Mouse (Mus musculus) frontal cortex, adult 2 months (tissue): ENCODE measurements at regions not wholly inside any gene's neighbourhood (a gene's known extent, or its start where the extent isn't known, plus 50 kb on each side); places are given as distances from the start of the nearest gene placed in this dataset.
"Not testable (repeated sequence)": the region's sequence is repeated elsewhere in the genome, so short reads cannot be mapped to it uniquely, and the experiment has no call there.

Experiments used
- DNase-seq, 2 experiments: peaks; one replicate each; pipeline ENCODE4 v3.0.0; 2022; ENCODE audit warnings: low spot score in 1 of 2; ENCODE audit errors: extremely low spot score in 1 of 2

DNA sequence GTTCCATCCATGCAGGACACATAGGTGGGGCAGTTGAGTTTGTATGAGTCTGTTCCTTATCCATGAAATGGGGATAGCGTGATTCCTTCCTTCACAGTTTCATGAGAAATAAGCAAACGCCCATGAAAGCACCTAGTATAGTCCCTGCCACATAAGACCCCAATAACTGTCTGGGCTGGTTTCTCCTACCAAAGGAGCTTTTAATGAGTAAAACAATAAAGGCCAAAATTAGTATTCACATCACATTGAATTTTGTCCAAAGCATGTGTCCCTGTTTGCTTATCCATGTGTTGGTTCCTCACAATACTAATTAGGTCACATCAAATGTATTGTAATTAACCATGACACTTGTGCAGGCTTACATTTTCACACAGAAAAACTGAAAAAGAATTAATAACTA, 221.3 kb downstream of the Prdm13 start:
- no peak for DNase-seq

DNA sequence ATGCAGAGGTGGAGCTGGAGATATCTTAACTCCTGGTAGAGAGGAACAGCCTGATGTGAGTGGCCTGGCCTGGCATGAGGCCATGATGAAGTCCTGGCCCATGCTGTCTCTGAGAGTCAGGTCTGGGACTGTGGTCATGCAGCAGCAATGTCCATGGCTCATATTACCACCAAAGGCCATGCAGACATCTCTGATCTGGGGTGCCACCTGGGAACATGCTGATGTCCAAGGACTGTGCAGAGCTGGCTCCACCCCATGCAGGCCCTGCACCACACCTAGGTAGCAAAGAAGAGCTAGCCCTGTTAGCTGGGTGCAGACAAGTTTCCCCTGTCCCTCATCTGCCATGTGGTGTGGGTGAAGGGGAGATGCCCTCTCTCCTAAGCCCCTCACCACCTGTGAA, 244.5 kb downstream of the Prdm13 start:
- DNase-seq = no peak

DNA sequence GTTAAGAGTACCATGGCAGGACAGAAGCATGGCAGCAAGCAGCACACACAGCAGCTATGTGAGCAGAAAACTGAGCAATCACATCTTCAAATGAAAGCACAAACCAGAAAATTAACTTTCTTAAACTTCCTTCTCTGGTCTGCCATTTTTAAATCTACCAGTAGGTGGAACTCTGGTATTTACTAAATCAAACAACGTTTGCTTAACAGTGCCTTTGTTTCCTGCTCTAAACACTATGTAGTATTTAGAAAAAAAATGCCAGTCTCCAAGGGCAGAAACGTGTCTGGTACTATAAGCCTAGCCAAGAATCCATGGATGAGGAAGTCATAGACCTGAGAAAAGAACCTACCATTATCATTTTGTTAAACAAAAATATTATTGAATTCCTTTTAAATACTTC, 249.1 kb downstream of the Prdm13 start:
- peak in 1 of 2 experiments; percentile 26 for DNase-seq

DNA sequence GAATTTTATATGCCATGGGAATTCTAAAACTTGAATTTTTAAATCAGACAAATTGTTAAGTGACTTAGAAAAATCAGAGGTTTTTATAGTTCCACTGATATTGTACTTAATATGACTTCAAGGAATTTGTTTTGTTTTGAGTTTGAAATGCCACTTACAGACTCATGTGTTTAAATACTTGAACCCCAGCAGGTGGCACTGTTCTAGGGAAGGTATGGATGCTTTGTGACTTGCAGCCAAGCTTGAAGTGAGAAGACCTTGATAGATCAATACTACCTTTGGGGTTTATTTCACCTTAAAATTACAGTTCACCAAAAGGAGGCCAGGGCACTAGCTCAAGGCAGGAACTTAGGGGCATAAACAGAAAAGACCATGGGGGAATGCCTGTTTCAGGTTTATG, 277.9 kb downstream of the Prdm13 start:
- DNase-seq = peak in 1 of 2 experiments; percentile 12

DNA sequence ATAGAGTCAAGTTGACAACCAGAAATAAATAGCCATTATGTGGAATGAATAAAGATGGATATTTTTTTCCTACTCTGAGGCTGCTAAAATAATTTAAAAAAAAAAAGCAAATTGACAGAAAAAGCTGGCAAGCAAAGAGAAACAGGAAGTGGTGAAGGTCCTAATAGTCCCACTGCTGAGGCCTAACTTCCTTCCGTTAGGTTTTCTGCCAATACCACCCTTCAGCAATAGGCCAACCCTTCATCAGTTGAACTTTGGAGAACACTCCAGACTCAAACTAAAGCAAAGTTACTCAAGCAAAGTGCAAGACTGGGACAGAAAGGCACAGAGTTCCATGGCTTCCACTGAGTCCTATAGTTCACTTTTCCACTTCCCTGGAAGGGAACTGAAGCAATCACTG, 316.4 kb downstream of the Prdm13 start:
- no peak for DNase-seq

DNA sequence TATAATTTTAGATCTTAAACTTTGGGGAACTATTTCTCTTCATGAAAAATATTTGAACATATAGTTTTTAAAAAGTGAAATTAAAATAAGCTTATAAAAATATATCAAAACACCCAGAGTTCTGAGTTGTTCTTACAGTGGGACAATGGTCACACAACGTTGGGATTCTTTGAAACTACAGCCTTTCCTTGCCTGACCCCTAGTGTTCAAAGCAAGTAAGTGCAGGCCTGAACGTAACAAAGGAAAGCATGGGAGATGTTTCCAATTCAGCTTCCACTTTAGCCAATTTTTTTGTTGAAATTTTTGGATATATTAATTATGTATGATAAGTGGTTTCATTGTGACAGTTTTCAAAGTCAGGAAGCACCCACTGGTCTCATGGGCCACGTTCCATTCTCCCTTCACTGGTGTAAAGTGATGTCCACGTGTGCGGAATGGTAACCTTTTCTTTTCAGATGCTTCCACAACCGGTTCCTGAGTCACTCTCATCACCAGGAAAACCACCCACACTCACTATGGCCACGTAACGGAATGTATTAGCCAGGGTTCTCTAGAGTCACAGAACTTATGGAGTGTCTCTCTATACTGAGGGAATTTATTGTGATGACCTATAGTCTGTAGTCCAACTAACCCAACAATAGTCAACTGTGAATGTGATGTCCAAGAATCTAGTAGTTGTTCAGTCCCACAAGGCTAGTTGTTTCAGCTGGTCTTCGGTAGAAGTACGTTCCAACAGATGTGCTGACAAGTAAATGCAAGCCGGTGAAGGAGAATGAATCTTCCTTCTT, 317.3 kb downstream of the Prdm13 start:
- peak in 1 of 2 experiments; percentile 70 for DNase-seq

DNA sequence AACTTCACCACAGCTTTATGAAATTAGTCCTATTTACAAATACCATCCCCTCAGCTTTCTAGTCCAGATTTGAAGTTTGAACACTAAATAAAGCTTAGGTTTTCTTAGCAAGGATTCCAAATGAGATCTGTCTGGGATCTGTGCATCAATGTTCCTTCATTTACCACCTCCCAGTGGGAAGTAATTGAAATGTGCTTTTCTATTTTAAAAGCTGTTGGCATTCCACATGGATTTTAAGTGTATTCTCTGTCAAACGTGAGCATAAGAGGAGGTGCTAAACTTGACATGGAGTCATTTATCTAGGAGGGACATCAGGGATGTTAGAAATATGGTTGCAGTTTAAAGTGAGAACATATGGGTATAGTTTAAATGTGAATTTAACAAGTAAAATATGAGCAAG, 364.0 kb downstream of the Prdm13 start:
- DNase-seq = peak in 1 of 2 experiments; percentile 31

DNA sequence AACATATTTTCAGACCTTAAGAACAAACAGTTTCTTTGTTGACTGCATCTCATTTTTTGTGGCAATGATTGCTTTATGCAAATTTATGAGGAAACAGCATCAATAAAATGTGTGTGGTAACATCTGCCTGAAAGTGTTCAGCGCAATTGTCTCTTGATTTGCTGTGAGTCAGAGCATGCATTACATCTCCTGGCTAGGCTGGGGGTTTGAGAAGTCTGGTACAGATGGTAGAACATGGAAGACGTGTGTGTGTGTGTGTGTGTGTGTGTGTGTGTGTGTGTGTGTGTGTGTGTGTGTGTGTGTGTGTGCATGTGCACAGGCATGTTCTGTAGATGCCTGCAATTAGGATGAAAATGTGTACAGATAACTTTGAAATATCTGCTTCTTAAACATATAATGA, 376.5 kb downstream of the Prdm13 start:
- DNase-seq = not testable (repeated sequence)

DNA sequence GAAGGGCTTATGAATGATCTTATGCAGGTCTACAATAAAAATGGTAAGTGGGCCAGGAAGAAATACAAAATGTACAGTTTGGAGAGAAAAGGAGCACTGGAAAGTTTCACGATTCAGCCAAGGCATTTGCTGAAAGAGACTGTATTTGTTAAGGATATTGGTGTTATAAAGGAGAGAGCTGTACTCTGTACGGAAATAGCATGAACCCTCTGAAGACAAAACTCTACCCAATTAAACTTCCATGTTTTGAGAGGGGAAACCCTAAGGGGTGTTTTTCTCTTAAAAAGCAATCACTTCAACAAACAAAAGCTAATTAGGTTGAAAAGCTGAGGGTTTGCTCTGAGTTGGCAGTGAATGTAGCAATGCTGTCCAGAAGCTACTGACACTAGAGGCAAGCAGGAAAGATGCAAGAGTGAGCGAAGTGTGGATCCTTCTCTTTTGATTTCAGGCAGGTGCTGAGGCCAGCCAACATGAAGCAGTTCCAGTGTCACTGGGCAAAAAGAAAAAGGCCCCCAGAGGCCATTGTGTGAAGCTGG, 378.2 kb downstream of the Prdm13 start:
- no peak for DNase-seq

DNA sequence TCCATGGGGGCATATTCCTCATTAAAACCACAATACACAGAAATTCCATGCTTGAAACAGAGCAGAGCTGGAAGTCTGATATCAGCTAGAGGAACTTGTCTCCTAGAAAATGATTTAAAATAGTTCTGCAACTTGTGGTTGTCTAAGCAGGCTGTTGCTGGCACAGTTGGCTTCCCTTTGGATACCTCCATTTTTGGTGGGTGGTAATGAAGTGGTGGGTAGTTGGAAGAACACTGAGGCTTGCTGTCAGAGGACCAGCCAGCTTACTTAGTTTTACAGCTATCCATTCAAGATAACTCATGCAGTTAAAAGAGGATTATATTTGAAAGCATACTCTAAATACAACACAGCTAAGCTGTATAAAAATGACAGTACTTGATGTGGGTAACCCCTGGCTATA, 385.6 kb downstream of the Prdm13 start:
- peak; percentile 18 to 37 for DNase-seq

DNA sequence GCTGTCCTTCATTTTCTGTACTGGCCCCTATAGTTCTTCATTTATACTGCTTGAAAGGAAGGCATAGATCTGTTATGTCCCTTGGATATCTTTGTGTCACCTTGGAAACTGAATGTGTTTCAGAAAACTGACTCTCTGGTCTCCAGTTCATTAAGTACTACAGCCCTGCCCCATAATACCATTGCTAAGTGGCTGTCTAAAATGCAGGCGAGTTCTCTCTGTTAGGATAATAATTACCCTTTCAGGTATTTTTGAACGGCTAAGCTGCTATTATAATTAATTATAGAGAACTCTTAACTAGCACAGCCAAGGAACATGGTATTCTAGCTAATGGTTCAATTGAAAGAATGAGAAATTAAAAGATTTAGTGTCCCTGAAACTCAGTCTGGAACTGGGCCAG, 418.5 kb downstream of the Prdm13 start:
- DNase-seq = no peak

DNA sequence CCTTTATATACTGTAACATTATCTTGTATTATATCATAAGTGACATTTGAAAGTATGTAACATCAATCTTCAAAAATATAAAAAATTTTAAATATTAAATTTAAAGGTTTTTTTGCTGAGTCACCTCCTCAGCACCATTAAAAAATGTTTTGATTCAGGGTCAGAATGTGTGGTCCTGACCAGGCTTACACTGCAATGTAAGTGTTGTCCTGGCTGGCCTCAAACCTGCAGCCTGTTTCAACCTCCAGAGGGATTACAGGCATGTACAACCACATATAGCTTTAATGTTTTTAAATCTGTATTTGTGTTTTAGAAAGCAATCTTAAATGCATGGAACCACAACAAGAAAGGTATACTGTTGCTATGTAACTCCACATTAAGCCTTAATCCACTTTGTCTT, 418.9 kb downstream of the Prdm13 start:
- DNase-seq = no peak

DNA sequence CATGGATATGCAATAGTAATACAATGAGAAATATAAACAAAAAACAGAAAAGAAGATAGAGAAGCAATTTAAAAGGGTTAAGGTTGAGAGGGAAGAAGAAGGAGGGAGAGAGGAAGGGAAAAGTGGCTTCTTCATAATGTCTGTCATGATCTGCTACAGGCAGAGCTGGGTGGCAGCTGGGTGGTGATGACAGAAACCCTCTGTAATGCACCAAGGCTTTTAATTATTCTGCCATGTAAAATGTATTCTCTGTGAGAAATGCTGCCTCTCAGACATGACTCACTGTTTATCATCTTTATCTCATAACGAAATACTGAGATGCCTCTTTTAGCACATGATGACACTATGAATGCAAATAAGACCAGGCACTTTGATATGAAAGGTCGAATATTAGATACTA, 435.4 kb downstream of the Prdm13 start:
- DNase-seq = peak in 1 of 2 experiments; percentile 5

DNA sequence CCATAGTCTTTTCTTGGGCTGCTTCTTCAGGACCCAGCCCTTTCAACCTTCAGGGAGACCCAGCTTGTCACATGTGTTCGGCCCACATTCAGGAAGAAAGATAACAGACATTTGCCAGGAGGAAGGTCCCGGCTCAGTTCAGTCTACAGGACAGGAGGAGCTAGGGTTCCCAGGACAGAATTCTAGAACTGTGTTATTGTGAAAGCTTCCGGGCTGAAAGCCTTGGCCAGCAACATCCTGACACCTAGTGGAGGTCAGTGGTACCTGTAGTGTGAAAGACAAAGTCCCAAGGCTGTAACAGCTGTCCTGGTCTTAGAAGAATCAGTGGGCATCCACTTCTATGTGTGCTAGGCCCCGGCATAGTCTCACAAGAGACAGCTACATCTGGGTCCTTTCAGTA, 463.1 kb downstream of the Prdm13 start:
- peak in 1 of 2 experiments; percentile 64 for DNase-seq

DNA sequence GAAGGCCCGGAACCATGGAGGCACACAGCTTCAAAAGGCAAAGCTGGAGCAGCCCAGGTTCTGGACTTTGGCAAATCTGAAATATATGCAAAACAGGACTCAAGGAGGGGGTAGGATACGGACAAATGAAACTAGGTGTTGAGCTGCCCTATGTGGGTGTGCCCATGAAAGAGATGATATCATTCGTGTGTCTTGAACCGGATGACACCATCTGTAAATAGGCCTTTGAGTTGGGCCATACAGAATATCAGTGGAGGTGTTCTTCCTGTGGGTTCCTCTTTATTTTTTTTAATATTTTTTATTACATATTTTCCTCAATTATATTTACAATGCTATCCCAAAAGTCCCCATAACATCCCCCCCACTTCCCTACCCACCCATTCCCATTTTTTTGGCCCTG, 478.1 kb downstream of the Prdm13 start:
- DNase-seq = no peak

DNA sequence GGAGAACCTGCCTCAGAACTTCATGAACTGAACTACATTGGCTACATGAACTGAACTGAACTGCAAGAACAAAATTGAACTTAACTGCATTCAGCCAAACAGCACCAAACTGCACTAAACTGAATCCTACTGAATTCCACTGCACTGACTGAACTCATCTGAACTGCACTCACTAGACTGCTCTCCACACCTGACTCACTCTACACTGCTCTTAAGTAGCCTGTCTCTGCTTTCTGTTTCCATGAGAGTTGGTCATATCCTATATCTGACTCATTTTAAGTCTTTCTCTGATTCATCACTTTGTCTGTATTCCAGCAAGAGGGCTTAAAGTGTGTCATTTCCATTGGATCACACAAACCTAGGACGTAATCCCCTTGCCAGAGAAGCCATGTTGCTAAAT, 490.1 kb downstream of the Prdm13 start:
- no peak for DNase-seq

DNA sequence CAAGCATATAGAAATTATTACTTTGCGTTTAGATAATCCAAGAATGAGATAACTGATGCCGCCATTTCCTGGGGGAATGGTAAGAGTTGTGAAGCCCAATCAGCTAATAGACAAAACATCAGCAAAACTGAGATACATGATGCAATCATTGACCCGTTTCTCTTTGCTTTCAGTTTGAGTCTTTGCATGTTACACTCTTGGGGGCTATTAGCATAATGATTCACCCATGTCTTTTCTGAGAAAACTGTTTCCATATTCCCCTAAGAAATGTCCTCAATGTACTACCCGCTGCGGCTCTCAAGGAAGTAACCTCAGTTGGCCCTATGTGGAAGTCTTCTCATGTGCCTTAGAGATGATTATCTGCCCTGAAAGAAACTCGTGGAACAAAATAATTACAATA, 512.0 kb downstream of the Prdm13 start:
- DNase-seq = no peak

DNA sequence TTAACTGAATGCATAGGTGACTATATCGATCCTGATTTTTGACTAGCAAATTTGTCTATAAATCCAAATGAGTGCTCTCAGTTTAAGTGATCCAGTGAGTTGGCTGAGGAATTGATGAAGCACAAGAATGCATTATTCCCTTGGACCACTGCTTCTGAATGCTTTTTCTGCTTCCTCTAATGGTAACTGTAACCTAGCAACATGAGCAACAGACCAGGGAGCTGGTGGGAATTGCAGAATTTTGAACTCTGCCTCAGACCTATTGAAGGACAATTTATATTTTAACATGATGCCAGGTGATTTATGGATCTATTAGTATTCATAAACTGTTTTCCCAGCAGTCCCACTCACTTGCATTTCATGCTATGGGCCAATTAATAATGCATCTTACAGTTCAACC, 512.7 kb downstream of the Prdm13 start:
- no peak for DNase-seq

DNA sequence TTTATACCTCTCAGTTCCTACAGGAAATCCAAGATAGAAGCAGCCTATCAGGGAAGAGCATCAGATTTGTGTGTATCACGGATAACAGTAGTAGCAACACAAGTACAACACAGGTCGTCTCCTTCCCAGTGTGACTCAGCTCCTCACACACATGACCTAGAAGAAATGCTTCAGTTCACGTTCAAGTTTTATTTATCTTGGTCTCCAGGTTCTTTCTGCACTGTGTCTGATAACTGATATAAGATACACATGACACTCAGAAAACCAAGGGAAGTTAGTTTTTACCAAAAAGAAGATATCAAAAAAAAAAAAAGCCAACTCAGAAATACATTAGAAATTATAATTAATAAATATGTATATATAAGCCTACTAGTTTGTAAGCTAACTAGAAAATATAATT, 515.0 kb downstream of the Prdm13 start:
- no peak for DNase-seq

DNA sequence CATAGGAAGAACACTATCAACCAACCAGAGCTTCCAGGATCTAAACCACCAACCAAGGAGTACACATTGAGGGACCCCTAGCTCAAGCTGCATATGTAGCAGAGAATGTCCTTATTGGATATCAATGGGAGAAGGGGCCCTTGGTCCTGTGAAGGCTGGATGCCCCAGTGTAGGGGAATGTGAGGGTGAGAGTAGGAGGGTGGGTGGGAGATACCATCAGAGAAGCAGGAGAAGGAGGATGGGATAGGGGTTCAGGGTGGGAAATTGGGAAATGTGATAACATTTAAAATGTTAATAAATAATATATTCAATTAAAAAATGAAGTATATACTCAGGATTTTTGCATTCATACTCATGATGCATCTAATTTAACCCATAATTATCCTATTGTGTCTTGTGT, 523.6 kb downstream of the Prdm13 start:
- DNase-seq = no peak

DNA sequence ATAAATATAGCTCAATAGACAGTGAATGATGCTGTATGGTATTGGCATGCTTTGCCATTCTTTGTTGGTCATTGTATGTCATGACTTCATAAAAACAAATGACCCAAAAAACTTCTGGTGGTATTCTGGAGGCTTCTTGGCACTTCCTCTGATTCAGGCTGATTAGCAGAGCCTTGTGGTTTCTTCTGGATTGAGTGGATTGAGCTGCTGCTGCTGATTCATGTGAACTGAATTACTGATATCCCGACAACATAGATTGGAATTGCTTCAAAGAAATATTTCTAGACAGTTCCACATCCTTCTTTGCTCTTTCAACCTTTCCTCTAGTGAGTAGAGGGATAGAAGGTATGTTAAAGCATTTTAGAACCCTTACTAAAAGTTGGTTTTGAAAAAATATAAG, 559.9 kb downstream of the Prdm13 start:
- no peak for DNase-seq

DNA sequence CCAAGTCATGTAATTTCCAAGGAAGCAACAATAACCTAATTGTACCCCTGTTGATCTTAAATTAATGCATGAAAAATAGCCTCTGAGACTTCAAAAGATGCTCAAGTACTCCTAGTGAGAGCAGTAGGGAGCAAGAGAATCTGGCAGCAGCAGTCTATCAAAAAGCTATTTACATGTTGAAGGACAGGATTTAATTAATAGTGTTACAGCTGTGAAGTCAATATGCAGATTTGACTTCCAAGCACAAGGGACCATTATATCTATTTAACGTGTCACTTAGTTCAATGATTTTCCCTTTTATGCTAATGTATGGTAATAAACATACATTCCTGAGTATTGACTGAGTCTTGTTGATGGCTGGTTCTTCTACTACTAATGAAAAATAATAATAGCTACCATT, 590.0 kb downstream of the Prdm13 start:
- no peak for DNase-seq
